Mouse (Mus musculus) heart, adult 2 months (tissue): ENCODE measurements at regions not wholly inside any gene's neighbourhood (a gene's known extent, or its start where the extent isn't known, plus 50 kb on each side); places are given as distances from the start of the nearest gene placed in this dataset.

Experiments
- DNase-seq, 2 experiments: peaks; one replicate each; pipeline ENCODE4 v3.0.0; 2021
- H3K27ac ChIP-seq: fragments of 200-600 bp; 2 replicates; pipeline ENCODE4 v1.8.1; 2022
- H3K27me3 ChIP-seq: fragments of 200-500 bp; 2 replicates; pipeline ENCODE4 v1.6.1; 2012; ENCODE audit warnings: mild to moderate bottlenecking, low read length, inconsistent platforms, mixed read lengths; ENCODE audit not compliant: control insufficient read depth, insufficient read depth
- H3K36me3 ChIP-seq: fragments of 200-500 bp; 2 replicates; pipeline ENCODE4 v1.6.1; 2012; ENCODE audit warnings: low read length, inconsistent platforms; ENCODE audit not compliant: control insufficient read depth, insufficient read depth
- H3K4me1 ChIP-seq: fragments of 200-500 bp; 2 replicates; pipeline ENCODE4 v1.6.1; 2011; ENCODE audit warnings: low read length; ENCODE audit not compliant: control insufficient read depth, insufficient read depth
- H3K4me3 ChIP-seq: fragments of 200-600 bp; 2 replicates; pipeline ENCODE4 v1.8.1; 2022
- H3K79me2 ChIP-seq: fragments of 200-500 bp; replicated peaks from 2 replicates; pipeline ENCODE4 v1.6.1; 2012; ENCODE audit warnings: mild to moderate bottlenecking, inconsistent platforms, low read length, moderate library complexity, mixed read lengths; ENCODE audit not compliant: control insufficient read depth, insufficient read depth
- H3K9ac ChIP-seq: fragments of 200-500 bp; 2 replicates; pipeline ENCODE4 v1.6.1; 2012; ENCODE audit warnings: low read depth, mild to moderate bottlenecking, control low read depth, inconsistent platforms, low read length, mixed read lengths
- CTCF ChIP-seq: fragments of 200-600 bp; IDR thresholded peaks from 2 replicates; pipeline ENCODE4 v1.8.1; 2022; ENCODE audit warnings: antibody characterized with exemption, mild to moderate bottlenecking, moderate library complexity
- EP300 ChIP-seq: fragments of 200-500 bp; IDR thresholded peaks from 2 replicates; pipeline ENCODE4 v1.6.1; 2011; ENCODE audit warnings: low read depth, low read length, control low read depth; ENCODE audit not compliant: insufficient read depth
- POLR2A ChIP-seq: fragments of 200-500 bp; IDR thresholded peaks from 2 replicates; pipeline ENCODE4 v1.6.1; 2011; ENCODE audit warnings: mild to moderate bottlenecking, low read depth, low read length, control low read depth; ENCODE audit not compliant: insufficient read depth
- WGBS: fragments of 180-500 bp; shearing (Covaris S2); methylation state at CpG from one replicate; pipeline ENCODE4 v1.1.7; 2018; 5-methylcytosine and 5-hydroxymethylcytosine counted together
- intact Hi-C: fragments of 180-260 bp; cut with DNase I; formaldehyde crosslinking; loops from one replicate; pipeline ENCODE4 v1.15.1; 2025

GRCm38 (mm10) chr3:3388056-3388770 lies 2362.4 kb upstream of the Gm8797 start:
- TF ChIP-seq EP300 (no peak), POLR2A (no peak), CTCF (no peak)
- Histone ChIP-seq H3K79me2 (no peaks in the 10 kb centered on the region), H3K9ac (no peak overlapping the region), H3K27ac (no peak overlapping the region), H3K4me3 (no peak overlapping the region), H3K36me3 (no peaks in the 10 kb centered on the region), H3K4me1 (no peaks in the 10 kb centered on the region), H3K27me3 (no peaks in the 10 kb centered on the region)
- no peak for DNase-seq
- 33% methylated on average over 3 of the region's 3 CpGs for WGBS
- intact Hi-C loops: no loop called here
